Mouse (Mus musculus): Measurements from ENCODE around the gene Tbc1d8. TPM values are rescaled to one million over a fixed set of nuclear protein-coding genes. Genes with fewer than 3 reads are reported as not detected.

Gene Tbc1d8
- polyA plus RNA-seq, 1 experiment from 2014 or later = 10.6 TPM

Other genes starting within 250 kb of the Tbc1d8 start
- gene Rpl31, start 110.9 kb downstream of the Tbc1d8 start, polyA plus RNA-seq (2015; fragmentation: Nextera tagmentation; extraction: Ambion mirVana) = 321 and 382 TPM in 2 replicates
- gene Cnot11, start 56.2 kb upstream of the Tbc1d8 start, polyA plus RNA-seq (2015; fragmentation: Nextera tagmentation; extraction: Ambion mirVana) = 17.4 and 25.5 TPM in 2 replicates
- 31.1 and 31.4 TPM in 2 replicates for gene Rnf149, start 98.7 kb upstream of the Tbc1d8 start, polyA plus RNA-seq (2015; fragmentation: Nextera tagmentation; extraction: Ambion mirVana)
- 4.9 and 5.6 TPM in 2 replicates for gene Creg2, start 172.7 kb upstream of the Tbc1d8 start, polyA plus RNA-seq (2015; fragmentation: Nextera tagmentation; extraction: Ambion mirVana)
- 0.48 and 0.71 TPM in 2 replicates for gene Rfx8, start 242.2 kb upstream of the Tbc1d8 start, polyA plus RNA-seq (2015; fragmentation: Nextera tagmentation; extraction: Ambion mirVana)